Mouse (Mus musculus): ENCODE results near the gene Itga9. TPM values are rescaled to one million over a fixed set of nuclear protein-coding genes. Genes with fewer than 3 reads are reported as not detected.

The Itga9 gene
- polyA plus RNA-seq, 1 experiment from 2014 or later = 12.2 TPM

DNA sequence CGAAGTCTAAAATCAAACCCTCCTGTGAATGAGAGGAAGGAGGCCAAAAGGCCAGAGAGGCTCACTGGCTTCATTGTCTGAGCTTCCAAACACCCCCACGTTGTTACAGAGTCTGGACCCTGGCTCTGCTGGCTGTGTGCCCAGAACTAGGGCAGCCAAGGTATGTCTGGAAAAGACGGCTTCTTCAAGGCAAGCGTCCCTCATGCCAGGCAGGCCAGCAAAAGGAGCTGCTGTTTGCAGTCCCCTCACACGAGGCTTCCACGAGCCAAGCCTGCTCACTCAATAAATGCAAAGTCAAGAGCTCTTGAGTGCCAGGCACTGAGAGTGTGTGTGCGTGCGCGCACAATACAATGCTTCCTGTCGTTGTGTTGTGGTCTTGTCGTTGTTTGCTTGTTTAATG, 224.6 kb downstream of the Itga9 start:
- Histone ChIP-seq H3K27ac (no peak overlapping the region), H3K4me1 (replicated peaks) (0 out of 2 replicates have a peak, but pooled peaks cover 2% of the 10 kb centered on the region), H3K27me3 (replicated peaks) (no peaks in the 10 kb centered on the region), H3K4me3 (replicated peaks) (no peak overlapping the region), H3K4me2 (replicated peaks) (no peak overlapping the region), H3K36me3 (0 out of 2 replicates have a peak, but pooled peaks cover 8% of the 10 kb centered on the region), H3K9ac (no peak overlapping the region), H3K9me3 (no peaks in the 10 kb centered on the region)
- ATAC-seq = no peak
- 48% methylated on average over 11 of the region's 11 CpGs for WGBS

DNA sequence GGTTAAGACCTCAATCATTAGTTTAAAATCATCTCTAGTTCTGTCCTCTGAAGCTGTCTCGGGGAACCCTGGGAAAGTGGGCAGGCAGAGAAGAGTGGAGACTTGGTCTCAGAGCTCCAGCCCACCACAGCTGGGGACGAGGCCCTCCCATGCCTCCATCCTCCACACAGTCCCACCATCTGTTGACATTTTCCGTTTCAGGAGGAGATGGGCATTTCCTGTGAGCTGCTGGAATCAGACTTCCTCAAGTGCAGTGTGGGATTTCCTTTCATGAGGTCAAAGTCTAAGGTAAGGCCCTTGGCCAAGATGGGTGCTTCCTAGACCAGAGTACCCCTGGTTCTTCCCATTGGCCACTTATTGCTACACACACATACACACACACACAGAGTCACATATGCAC, 226.0 kb downstream of the Itga9 start:
- Histone ChIP-seq H3K9me3 (no peaks in the 10 kb centered on the region), H3K36me3 (0 out of 2 replicates have a peak, but pooled peaks cover 8% of the 10 kb centered on the region), H3K27ac (no peak overlapping the region), H3K4me2 (replicated peaks) (no peak overlapping the region), H3K9ac (no peak overlapping the region), H3K27me3 (replicated peaks) (no peaks in the 10 kb centered on the region), H3K4me1 (replicated peaks) (peaks cover 6% of the 10 kb centered on the region; the same call in 1 of the 2 replicates), H3K4me3 (replicated peaks) (no peak overlapping the region)
- no peak for ATAC-seq
- WGBS = 59% methylated on average over 3 of the region's 3 CpGs

DNA sequence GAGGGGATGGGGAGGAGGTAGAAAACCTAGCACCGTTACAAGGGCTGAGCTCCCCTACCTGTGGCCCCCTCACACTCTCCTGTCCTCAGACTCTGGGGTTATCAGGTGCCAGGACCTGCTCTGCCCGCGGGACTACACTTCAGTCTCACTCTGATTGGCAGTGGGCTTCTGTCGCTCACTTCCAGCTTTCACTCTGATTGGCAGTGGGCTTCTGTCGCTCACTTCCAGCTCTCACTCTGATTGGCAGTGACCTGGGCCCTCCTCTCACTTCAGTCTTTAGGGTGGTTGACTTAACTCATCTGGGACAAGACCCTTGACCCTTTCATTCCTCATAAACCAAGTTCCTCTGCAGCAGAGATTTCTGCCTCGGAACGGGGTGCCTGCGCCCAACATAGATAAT, 226.9 kb downstream of the Itga9 start:
- H3K9ac ChIP-seq = no peak overlapping the region
- peaks cover 6% of the 10 kb centered on the region; the same call in 1 of the 2 replicates for H3K4me1 ChIP-seq (replicated peaks)
- H3K4me3 ChIP-seq (replicated peaks) = no peak overlapping the region
- no peak overlapping the region for H3K27ac ChIP-seq
- WGBS = 60% methylated on average over 8 of the region's 8 CpGs
- no peaks in the 10 kb centered on the region for H3K27me3 ChIP-seq (replicated peaks)
- no peak for ATAC-seq
- no peak overlapping the region for H3K4me2 ChIP-seq (replicated peaks)
- no peaks in the 10 kb centered on the region for H3K9me3 ChIP-seq
- H3K36me3 ChIP-seq = 0 out of 2 replicates have a peak, but pooled peaks cover 8% of the 10 kb centered on the region

DNA sequence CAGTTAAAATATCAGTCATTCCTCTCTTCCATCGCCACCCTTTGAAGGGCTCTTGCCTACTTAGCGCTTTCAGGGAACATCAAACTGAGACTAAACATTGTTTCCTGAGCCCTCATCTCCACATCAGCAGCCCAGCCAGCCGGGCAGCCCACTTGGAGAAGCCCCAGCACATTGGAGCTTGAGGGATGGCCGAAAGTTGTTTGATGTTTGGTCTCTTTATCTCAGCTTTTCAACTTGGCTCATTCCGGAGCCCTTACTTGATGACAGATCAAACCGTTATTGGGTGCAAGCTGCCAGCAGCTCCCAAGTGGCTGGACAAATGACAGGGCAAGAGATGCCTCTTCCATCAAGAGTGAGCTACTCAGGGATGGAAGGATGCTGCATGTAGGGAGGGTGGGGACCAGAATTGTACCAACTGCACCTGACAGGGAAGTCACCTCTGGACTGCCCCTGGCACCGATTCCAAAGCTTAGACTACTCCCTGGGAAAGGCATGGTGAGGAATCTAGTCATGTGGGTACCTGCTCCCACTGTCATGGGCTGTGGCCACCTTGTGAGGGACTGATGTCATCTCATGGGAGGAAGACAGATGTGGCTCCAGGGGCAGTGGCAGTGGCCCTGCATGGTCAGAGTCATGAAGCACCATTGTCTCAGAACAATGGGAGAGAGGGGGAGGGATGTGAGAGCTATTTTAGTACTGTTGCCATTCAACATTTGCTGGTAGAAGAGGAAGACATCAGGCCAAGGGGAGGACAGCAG, 232.6 kb downstream of the Itga9 start:
- H3K9ac ChIP-seq = no peak overlapping the region
- H3K4me3 ChIP-seq (replicated peaks) = no peak overlapping the region
- H3K4me2 ChIP-seq (replicated peaks) = no peak overlapping the region
- H3K9me3 ChIP-seq = no peaks in the 10 kb centered on the region
- no peak overlapping the region for H3K27ac ChIP-seq
- ATAC-seq = no peak
- 49% methylated on average over 7 of the region's 7 CpGs for WGBS
- H3K36me3 ChIP-seq = 0 out of 2 replicates have a peak, but pooled peaks cover 8% of the 10 kb centered on the region
- H3K4me1 ChIP-seq (replicated peaks) = peaks cover 3% of the 10 kb centered on the region; the same call in 1 of the 2 replicates
- no peaks in the 10 kb centered on the region for H3K27me3 ChIP-seq (replicated peaks)

DNA sequence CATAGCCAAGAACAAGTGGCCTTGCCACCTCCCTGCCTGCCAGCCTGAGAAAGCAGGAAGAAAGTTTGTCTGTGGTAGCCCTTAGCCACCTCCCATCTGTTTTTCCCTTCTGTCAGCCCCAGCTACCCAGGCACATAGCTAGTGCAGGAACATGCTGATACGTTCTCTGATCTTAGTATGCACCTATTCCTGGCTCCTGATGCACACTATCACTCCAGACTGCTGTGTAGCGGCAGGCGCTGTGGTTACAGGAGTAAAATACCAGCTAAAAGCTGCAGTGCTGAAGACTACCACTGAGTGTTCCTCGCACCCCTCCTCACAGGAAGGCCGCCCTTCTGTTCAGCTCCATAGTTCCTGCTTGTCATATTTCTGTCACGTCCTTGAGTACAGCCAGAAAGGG, 234.8 kb downstream of the Itga9 start:
- no peak overlapping the region for H3K27ac ChIP-seq

DNA sequence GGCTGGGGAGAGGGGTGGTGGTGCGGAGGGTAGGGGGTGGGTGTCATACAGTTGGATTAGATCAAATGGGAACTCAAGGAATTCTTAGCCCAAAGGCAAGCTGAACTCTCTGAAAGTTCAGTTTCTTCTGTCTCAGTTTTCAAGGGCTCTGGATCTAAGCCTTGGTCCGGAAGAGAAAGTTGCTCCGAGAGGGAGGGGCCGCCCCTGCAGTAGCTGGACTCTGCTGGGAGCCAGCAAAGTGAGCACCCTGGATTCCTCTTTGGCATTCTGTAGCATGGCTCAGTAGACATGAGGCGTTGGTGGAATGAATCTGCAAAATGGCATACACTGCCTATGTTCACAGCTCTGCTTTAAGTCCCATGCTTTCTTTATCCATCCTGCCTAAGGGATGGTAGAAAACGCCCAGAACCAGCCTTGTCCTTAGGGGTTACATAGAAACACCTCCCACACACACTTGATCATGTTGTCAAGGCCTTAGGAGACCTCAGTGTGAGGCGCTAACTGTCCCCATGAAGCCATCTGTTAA, 235.5 kb downstream of the Itga9 start:
- no peak overlapping the region for H3K4me2 ChIP-seq (replicated peaks)
- H3K9me3 ChIP-seq = no peaks in the 10 kb centered on the region
- H3K4me3 ChIP-seq (replicated peaks) = no peak overlapping the region
- ATAC-seq = no peak
- no peaks in the 10 kb centered on the region for H3K27me3 ChIP-seq (replicated peaks)
- H3K9ac ChIP-seq = no peak overlapping the region
- H3K27ac ChIP-seq = no peak overlapping the region
- H3K4me1 ChIP-seq (replicated peaks) = peaks cover 5% of the 10 kb centered on the region
- 69% methylated on average over 7 of the region's 7 CpGs for WGBS
- H3K36me3 ChIP-seq = no peaks in the 10 kb centered on the region

More for the DNA sequence above, 234.8 kb downstream of the Itga9 start:
- Histone ChIP-seq H3K4me2 (replicated peaks) (no peak overlapping the region), H3K4me1 (replicated peaks) (peaks cover 3% of the 10 kb centered on the region; the same call in 1 of the 2 replicates), H3K36me3 (no peaks in the 10 kb centered on the region), H3K27me3 (replicated peaks) (no peaks in the 10 kb centered on the region), H3K4me3 (replicated peaks) (no peak overlapping the region), H3K9me3 (no peaks in the 10 kb centered on the region), H3K9ac (no peak overlapping the region)
- ATAC-seq = no peak
- 75% methylated on average over 6 of the region's 6 CpGs for WGBS

DNA sequence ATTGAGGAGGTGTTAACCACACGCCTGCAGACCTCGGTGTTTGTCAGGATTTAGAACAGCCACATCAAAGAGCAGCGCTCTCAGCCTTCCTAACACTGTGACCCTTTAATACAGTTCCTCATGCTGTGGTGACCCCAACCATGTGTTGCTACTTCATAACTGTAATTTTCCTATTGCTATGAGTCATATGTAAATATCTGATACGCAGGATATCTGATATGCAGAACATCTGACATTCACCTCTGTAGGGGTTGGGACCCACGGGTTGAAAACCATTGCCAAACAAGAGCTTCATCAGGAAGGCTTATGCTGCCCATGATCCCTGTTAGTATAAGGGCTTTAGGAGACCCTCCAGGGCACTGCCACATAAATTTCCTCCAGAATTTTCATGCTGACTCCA, 237.2 kb downstream of the Itga9 start:
- Histone ChIP-seq H3K4me2 (replicated peaks) (no peak overlapping the region), H3K9me3 (no peaks in the 10 kb centered on the region), H3K27me3 (replicated peaks) (no peaks in the 10 kb centered on the region), H3K36me3 (no peaks in the 10 kb centered on the region), H3K9ac (no peak overlapping the region), H3K4me3 (replicated peaks) (no peak overlapping the region), H3K27ac (no peak overlapping the region), H3K4me1 (replicated peaks) (peaks cover 3% of the 10 kb centered on the region; the same call in 1 of the 2 replicates)
- 72% methylated on average over 5 of the region's 5 CpGs for WGBS
- ATAC-seq = no peak

DNA sequence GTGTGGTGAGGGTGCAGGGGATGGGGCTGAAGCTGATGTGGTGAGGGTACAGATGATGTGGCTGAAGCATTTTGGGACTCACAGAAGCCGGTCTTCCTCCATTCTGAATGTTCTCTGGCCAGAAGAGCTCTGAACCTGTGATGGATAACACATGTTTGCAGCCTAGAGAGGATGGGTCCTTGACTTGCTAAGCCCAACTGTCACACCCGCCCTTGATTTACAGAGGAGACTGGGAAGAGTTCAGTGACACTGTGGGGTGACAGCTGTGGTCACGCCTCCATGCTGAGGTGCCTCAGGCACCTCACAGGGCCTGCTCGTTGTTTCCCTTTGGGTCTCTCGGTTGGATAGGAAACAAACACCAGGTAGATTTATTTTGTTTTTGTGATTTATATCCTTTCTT, 238.5 kb downstream of the Itga9 start:
- peaks cover 3% of the 10 kb centered on the region; the same call in 1 of the 2 replicates for H3K4me1 ChIP-seq (replicated peaks)
- H3K27ac ChIP-seq = no peak overlapping the region
- H3K4me2 ChIP-seq (replicated peaks) = no peak overlapping the region
- no peak for ATAC-seq
- H3K27me3 ChIP-seq (replicated peaks) = no peaks in the 10 kb centered on the region
- no peak overlapping the region for H3K4me3 ChIP-seq (replicated peaks)
- H3K9me3 ChIP-seq = no peaks in the 10 kb centered on the region
- no peaks in the 10 kb centered on the region for H3K36me3 ChIP-seq
- 67% methylated on average over 5 of the region's 5 CpGs for WGBS
- no peak overlapping the region for H3K9ac ChIP-seq

DNA sequence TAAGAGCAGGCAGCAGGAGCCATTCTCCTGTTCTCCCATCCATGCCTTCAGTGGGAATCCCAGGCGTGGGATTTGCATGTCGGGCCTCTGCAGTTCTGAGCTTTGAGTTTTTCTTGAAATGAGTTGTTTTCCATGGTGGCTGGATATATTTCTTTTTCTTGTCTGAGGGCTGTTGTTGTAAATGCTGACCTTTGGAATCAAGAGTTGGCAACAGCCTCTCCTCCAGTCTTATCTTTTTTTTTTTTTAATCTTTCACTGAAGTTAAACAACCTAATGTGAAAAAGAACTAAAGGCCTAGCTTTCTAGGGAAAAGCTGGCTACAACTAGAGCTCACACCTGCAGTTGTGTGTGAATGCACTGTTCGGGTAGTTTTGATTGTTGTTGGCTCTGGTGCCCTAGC, 240.3 kb downstream of the Itga9 start:
- no peaks in the 10 kb centered on the region for H3K9me3 ChIP-seq
- no peak overlapping the region for H3K4me2 ChIP-seq (replicated peaks)
- H3K27ac ChIP-seq = 0 out of 2 replicates have a peak overlapping the region, but pooled peaks have one; percentile 33
- ATAC-seq = no peak
- H3K4me1 ChIP-seq (replicated peaks) = peaks cover 3% of the 10 kb centered on the region; the same call in 1 of the 2 replicates
- no peak overlapping the region for H3K4me3 ChIP-seq (replicated peaks)
- H3K36me3 ChIP-seq = no peaks in the 10 kb centered on the region
- H3K9ac ChIP-seq = no peak overlapping the region
- 61% methylated on average over 3 of the region's 3 CpGs for whole genome bisulfite sequencing
- H3K27me3 ChIP-seq (replicated peaks) = no peaks in the 10 kb centered on the region

DNA sequence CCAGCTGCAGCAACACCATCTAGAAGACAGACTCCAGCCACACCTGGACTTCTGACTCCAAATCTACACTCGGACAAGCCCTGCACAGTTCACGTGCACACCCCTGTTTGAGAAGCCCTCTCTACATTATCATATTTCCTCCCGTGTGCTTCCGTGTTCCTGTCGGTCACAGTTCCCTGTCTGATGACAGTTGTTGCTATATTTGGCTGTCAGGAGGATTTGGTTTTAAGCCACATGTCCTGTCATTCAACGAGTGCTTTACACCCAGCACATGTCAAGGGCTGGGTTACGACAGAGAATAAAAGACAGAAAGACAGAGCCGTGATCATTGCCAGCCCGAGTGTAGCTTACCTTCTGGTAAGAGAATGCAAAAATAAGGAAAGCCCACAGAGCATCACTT, 250.2 kb downstream of the Itga9 start:
- WGBS = 82% methylated on average over 9 of the region's 9 CpGs
- H3K9me3 ChIP-seq = no peaks in the 10 kb centered on the region
- no peaks in the 10 kb centered on the region for H3K27me3 ChIP-seq (replicated peaks)
- no peak overlapping the region for H3K4me2 ChIP-seq (replicated peaks)
- no peaks in the 10 kb centered on the region for H3K36me3 ChIP-seq
- no peak overlapping the region for H3K27ac ChIP-seq
- no peak overlapping the region for H3K4me3 ChIP-seq (replicated peaks)
- no peak overlapping the region for H3K9ac ChIP-seq
- no peak for ATAC-seq
- H3K4me1 ChIP-seq (replicated peaks) = peaks cover 8% of the 10 kb centered on the region; the same call in 1 of the 2 replicates

DNA sequence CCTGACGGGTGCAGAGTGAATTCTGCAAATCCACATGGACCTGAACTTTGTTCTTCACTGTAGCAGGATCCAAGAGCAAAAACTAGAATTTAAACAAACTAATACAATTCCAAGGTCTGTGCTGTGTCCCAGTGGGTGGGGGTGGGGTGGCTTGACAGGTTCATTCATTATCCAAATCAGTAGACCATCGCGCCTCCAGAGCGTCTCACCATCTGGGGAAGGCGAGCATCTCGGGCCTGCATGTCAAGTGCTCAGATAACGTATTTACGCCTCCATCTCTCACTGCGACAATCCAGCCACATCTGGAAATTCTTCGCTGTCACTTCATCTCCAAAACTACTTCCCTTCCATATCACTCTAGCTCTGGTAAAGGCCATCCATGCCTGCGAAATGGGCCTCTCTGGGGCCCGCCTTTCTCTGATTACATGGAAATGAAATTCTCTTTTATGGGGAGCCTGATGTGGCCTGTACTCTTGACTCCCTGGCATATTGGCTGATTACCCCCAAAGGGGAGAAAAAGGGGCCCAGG, 254.2 kb downstream of the Itga9 start:
- Histone ChIP-seq H3K4me1 (replicated peaks) (peaks cover 11% of the 10 kb centered on the region; the same call in 1 of the 2 replicates), H3K4me2 (replicated peaks) (no peak overlapping the region), H3K9me3 (no peaks in the 10 kb centered on the region), H3K36me3 (no peaks in the 10 kb centered on the region), H3K27ac (no peak overlapping the region), H3K4me3 (replicated peaks) (no peak overlapping the region), H3K9ac (no peak overlapping the region), H3K27me3 (replicated peaks) (no peaks in the 10 kb centered on the region)
- WGBS = 42% methylated on average over 12 of the region's 12 CpGs
- ATAC-seq = 0 out of 2 replicates have a peak, but pooled peaks have one; percentile 36

DNA sequence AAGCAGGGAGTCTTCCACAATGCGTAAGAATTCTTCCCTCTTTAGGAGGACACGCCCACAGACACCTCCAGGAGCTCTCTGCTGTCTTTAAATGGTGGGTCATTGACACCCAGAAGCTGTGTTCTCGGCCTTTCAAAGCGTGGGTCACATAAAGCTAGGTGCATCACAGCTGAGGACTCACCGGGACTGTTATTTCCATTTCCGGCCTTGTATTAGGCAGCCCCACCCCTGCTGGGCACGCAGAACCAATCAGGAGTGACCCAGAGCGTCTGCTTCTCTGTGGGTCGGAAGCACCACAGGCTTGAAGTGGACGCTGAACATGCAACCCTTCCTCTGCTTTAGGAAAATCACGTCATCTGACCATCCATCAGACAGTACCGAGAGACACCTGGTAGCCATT, 255.7 kb downstream of the Itga9 start:
- Histone ChIP-seq H3K4me2 (replicated peaks) (no peak overlapping the region), H3K4me3 (replicated peaks) (no peak overlapping the region)
- no peak for ATAC-seq

More for the DNA sequence above, 255.7 kb downstream of the Itga9 start:
- peaks cover 11% of the 10 kb centered on the region; the same call in 1 of the 2 replicates for H3K4me1 ChIP-seq (replicated peaks)
- 73% methylated on average over 12 of the region's 12 CpGs for WGBS
- no peaks in the 10 kb centered on the region for H3K27me3 ChIP-seq (replicated peaks)
- no peak overlapping the region for H3K27ac ChIP-seq
- H3K9ac ChIP-seq = no peak overlapping the region
- no peaks in the 10 kb centered on the region for H3K9me3 ChIP-seq
- no peaks in the 10 kb centered on the region for H3K36me3 ChIP-seq

Data from intestine, embryonic 15.5 days (tissue).